Mouse (Mus musculus): ENCODE measurements around the gene Mpv17. TPM values are rescaled to one million over a fixed set of nuclear protein-coding genes. Genes with fewer than 3 reads are reported as not detected.

Gene Mpv17
- 10 to 100 TPM; 19.5 to 25.3 TPM for total RNA-seq (2023)

GRCm38 (mm10) chr5:31154152-31154553 is at the start of gene Mpv17:
Gene Mpv17 (minus strand): TSS chr5:31154251.

GRCm38 (mm10) chr5:31201742-31202590 is 47.9 kb upstream of the Mpv17 start, which contains the start of gene Zfp513:
Gene Zfp513 (minus strand): TSS chr5:31202303.

GRCm38 (mm10) chr5:31192939-31193630 is 39.0 kb upstream of the Mpv17 start, which contains the start of the genes Snx17 and Eif2b4:
Gene Snx17 (plus strand): TSS chr5:31193227.
Gene Eif2b4 (minus strand): TSS chr5:31193430.

GRCm38 (mm10) chr5:31179766-31180630 is 25.9 kb upstream of the Mpv17 start, which contains the start of the genes Gm29609 and Gtf3c2:
Gene Gm29609 (minus strand): TSS chr5:31179911.
Gene Gtf3c2 (minus strand): TSS chr5:31180144.

GRCm38 (mm10) chr5:31138241-31138967 is 15.6 kb downstream of the Mpv17 start, which contains the start of gene Ucn:
Gene Ucn (minus strand): TSS chr5:31138829.

GRCm38 (mm10) chr5:31116354-31116753 is 37.7 kb downstream of the Mpv17 start, which contains the start of gene Trim54:
Gene Trim54 (plus strand): TSS chr5:31116712.

GRCm38 (mm10) chr5:31108000-31108490 is 46.0 kb downstream of the Mpv17 start, which contains the start of gene Slc30a3:
Gene Slc30a3 (minus strand): TSS chr5:31108237.

GRCm38 (mm10) chr5:31105814-31106335 is 48.2 kb downstream of the Mpv17 start, which contains the start of gene Dnajc5g:
Gene Dnajc5g (plus strand): TSS chr5:31106285.

Other genes starting within 250 kb of the Mpv17 start
- 100 to 1,000 TPM; 146 to 177 TPM for gene Ost4, start 246.5 kb downstream of the Mpv17 start, total RNA-seq (2023)
- 1 to 10 TPM; 3.5 to 4.3 TPM for gene Emilin1, start 240.8 kb downstream of the Mpv17 start, total RNA-seq (2023)
- 10 to 100 TPM; 13.9 to 16.4 TPM for gene Khk, start 232.8 kb downstream of the Mpv17 start, total RNA-seq (2023)
- gene Cgref1, start 208.7 kb downstream of the Mpv17 start, total RNA-seq (2023): not detected
- 100 to 1,000 TPM; 180 to 181 TPM for gene Preb, start 193.9 kb downstream of the Mpv17 start, total RNA-seq (2023)
- not detected for gene Tcf23, start 185.6 kb downstream of the Mpv17 start, total RNA-seq (2023)
- 10 to 100 TPM; 28.9 to 36.2 TPM for gene Atraid, start 105.9 kb downstream of the Mpv17 start, total RNA-seq (2023)
- 10 to 100 TPM; 11.3 to 11.4 TPM for gene Slc5a6, start 105.3 kb downstream of the Mpv17 start, total RNA-seq (2023)
- gene Cad, start 99.5 kb downstream of the Mpv17 start, total RNA-seq (2023): 10 to 100 TPM; 57.5 to 68.5 TPM
- gene Dnajc5g, start 48.0 kb downstream of the Mpv17 start, total RNA-seq (2023): not detected
- under 1 TPM in 1 of 2 experiments, not detected in 1; 0.30 TPM for gene Slc30a3, start 46.0 kb downstream of the Mpv17 start, total RNA-seq (2023)
- gene Trim54, start 37.5 kb downstream of the Mpv17 start, total RNA-seq (2023): not detected
- gene Ucn, start 15.4 kb downstream of the Mpv17 start, total RNA-seq (2023): not detected
- gene Gm29609, start 25.7 kb upstream of the Mpv17 start, total RNA-seq (2023): 1 to 10 TPM; 7.3 to 7.7 TPM
- 100 to 1,000 TPM; 163 to 187 TPM for gene Gtf3c2, start 25.9 kb upstream of the Mpv17 start, total RNA-seq (2023)
- 10 to 100 TPM; 72.2 to 74.2 TPM for gene Snx17, start 39.0 kb upstream of the Mpv17 start, total RNA-seq (2023)
- gene Eif2b4, start 39.2 kb upstream of the Mpv17 start, total RNA-seq (2023): 10 to 100 TPM; 38.2 to 38.9 TPM
- 10 to 100 TPM; 31.7 to 31.8 TPM for gene Zfp513, start 48.1 kb upstream of the Mpv17 start, total RNA-seq (2023)
- gene Ppm1g, start 66.4 kb upstream of the Mpv17 start, total RNA-seq (2023): 100 to 1,000 TPM; 134 to 136 TPM
- 100 to 1,000 TPM; 162 to 163 TPM for gene Nrbp1, start 86.6 kb upstream of the Mpv17 start, total RNA-seq (2023)
- not detected for gene Gm9970, start 87.0 kb upstream of the Mpv17 start, total RNA-seq (2023)
- gene Krtcap3, start 97.4 kb upstream of the Mpv17 start, total RNA-seq (2023): 10 to 100 TPM; 17.3 to 30.1 TPM
- gene Ift172, start 136.9 kb upstream of the Mpv17 start, total RNA-seq (2023): 10 to 100 TPM; 14.2 to 18.8 TPM
- not detected for gene Fndc4, start 141.8 kb upstream of the Mpv17 start, total RNA-seq (2023)
- gene Gckr, start 143.2 kb upstream of the Mpv17 start, total RNA-seq (2023): not detected